Mouse (Mus musculus): ENCODE results near the gene Vps26c. TPM values are rescaled to one million over a fixed set of nuclear protein-coding genes. Genes with fewer than 3 reads are reported as not detected.
"Not testable (repeated sequence)": the region's sequence is repeated elsewhere in the genome, so short reads cannot be mapped to it uniquely, and the experiment has no call there.

The Vps26c gene
- polyA plus RNA-seq, 1 experiment from 2014 or later: 19.4 TPM

GRCm38 (mm10) chr16:94519028-94519427 is 7.6 kb downstream of the Vps26c start:
- Histone ChIP-seq H3K27me3 (ENCODE audit: control insufficient read depth, insufficient read depth, low read depth, low read length) (no peaks in the 10 kb centered on the region), H3K4me2 (ENCODE audit: low read depth, low read length) (no peak overlapping the region), H3K9ac (ENCODE audit: low read depth, low read length) (no peak overlapping the region), H3K4me1 (ENCODE audit: control insufficient read depth, low read depth, low read length) (peaks cover 27% of the 10 kb centered on the region), H3K27ac (ENCODE audit: low read length) (peak overlapping the region; percentile 73), H3K9me3 (replicated peaks; ENCODE audit: control insufficient read depth, low read length) (no peaks in the 10 kb centered on the region), H3K4me3 (ENCODE audit: low read depth, low read length) (no peak overlapping the region), H3K36me3 (ENCODE audit: control insufficient read depth, insufficient read depth) (no peaks in the 10 kb centered on the region)
- 19% methylated on average over 6 of the region's 6 CpGs for WGBS (ENCODE audit: insufficient replicate concordance)
- ATAC-seq (ENCODE audit: low read depth): peak; percentile 59

GRCm38 (mm10) chr16:94517606-94518005 is 9.0 kb downstream of the Vps26c start:
- Histone ChIP-seq H3K27me3 (ENCODE audit: control insufficient read depth, insufficient read depth, low read depth, low read length) (no peaks in the 10 kb centered on the region), H3K4me1 (ENCODE audit: control insufficient read depth, low read depth, low read length) (peaks cover 22% of the 10 kb centered on the region), H3K36me3 (ENCODE audit: control insufficient read depth, insufficient read depth) (0 out of 2 replicates have a peak, but pooled peaks cover 2% of the 10 kb centered on the region), H3K9me3 (replicated peaks; ENCODE audit: control insufficient read depth, low read length) (no peaks in the 10 kb centered on the region), H3K4me2 (ENCODE audit: low read depth, low read length) (no peak overlapping the region), H3K27ac (ENCODE audit: low read length) (no peak overlapping the region), H3K9ac (ENCODE audit: low read depth, low read length) (no peak overlapping the region), H3K4me3 (ENCODE audit: low read depth, low read length) (no peak overlapping the region)
- 72% methylated on average over 2 of the region's 2 CpGs for WGBS (ENCODE audit: insufficient replicate concordance)
- ATAC-seq (ENCODE audit: low read depth): 0 out of 2 replicates have a peak, but pooled peaks have one; percentile 12

- Histone ChIP-seq H3K4me1 (ENCODE audit: control insufficient read depth, low read depth, low read length) (no peaks in the 10 kb centered on the region; the same call in 1 of the 2 replicates), H3K9ac (ENCODE audit: low read depth, low read length) (no peak overlapping the region), H3K4me3 (ENCODE audit: low read depth, low read length) (no peak overlapping the region), H3K9me3 (replicated peaks; ENCODE audit: control insufficient read depth, low read length) (no peaks in the 10 kb centered on the region), H3K36me3 (ENCODE audit: control insufficient read depth, insufficient read depth) (peaks cover 9% of the 10 kb centered on the region), H3K27me3 (ENCODE audit: control insufficient read depth, insufficient read depth, low read depth, low read length) (no peaks in the 10 kb centered on the region), H3K4me2 (ENCODE audit: low read depth, low read length) (no peak overlapping the region), H3K27ac (ENCODE audit: low read length) (no peak overlapping the region)
- no peak for ATAC-seq (ENCODE audit: low read depth)
- WGBS (ENCODE audit: insufficient replicate concordance): 62% methylated on average over 2 of the region's 2 CpGs
Observed at GRCm38 (mm10) chr16:94509983-94510382, 16.6 kb downstream of the Vps26c start.

DNA sequence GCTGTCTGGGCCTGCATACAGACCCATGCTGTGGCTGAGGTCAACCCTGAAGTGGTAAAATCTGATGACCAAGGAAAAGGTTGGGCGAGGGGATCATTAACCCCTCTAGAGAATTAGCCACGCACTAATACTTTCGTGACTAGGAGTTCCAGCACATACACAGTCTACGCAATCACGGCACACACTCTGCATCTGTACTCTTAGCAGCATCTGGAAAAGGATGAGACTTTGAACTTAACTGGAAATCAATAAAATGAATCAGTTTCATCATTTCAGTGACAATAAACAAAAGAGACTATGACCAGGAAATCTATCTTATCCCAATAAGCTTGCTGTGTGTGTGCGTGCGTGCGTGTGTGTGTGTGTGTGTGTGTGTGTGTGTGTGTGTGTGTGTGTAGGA is 17.9 kb downstream of the Vps26c start:
- WGBS (ENCODE audit: insufficient replicate concordance): 77% methylated on average over 8 of the region's 8 CpGs
- no peak overlapping the region for H3K4me3 ChIP-seq (ENCODE audit: low read depth, low read length)
- H3K36me3 ChIP-seq (ENCODE audit: control insufficient read depth, insufficient read depth): peaks cover 13% of the 10 kb centered on the region
- no peaks in the 10 kb centered on the region for H3K27me3 ChIP-seq (ENCODE audit: control insufficient read depth, insufficient read depth, low read depth, low read length)
- ATAC-seq (ENCODE audit: low read depth): peak; percentile 65
- H3K27ac ChIP-seq (ENCODE audit: low read length): peak overlapping the region; percentile 64
- no peaks in the 10 kb centered on the region; the same call in 1 of the 2 replicates for H3K4me1 ChIP-seq (ENCODE audit: control insufficient read depth, low read depth, low read length)
- H3K9ac ChIP-seq (ENCODE audit: low read depth, low read length): no peak overlapping the region
- no peaks in the 10 kb centered on the region for H3K9me3 ChIP-seq (replicated peaks; ENCODE audit: control insufficient read depth, low read length)
- no peak overlapping the region for H3K4me2 ChIP-seq (ENCODE audit: low read depth, low read length)

DNA sequence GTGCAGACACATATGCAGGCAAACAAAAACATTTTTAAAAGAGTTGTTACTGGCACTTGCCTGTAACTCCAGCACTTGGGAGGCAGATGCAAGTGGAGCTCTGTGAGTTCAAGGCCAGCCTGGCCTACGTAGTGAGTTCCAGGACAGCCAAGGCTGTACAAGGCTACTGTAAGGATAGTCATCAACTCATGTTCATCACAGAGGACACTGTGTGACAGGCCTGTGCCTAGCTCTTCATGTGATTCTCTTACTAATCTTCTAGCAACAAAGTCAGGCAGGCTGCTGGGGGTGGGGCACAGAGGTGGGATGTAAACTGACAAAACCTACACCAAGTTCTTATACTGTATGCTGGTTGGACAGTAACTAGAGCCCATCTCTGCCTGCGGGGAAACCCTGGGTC is 19.6 kb downstream of the Vps26c start:
- peaks cover 11% of the 10 kb centered on the region for H3K36me3 ChIP-seq (ENCODE audit: control insufficient read depth, insufficient read depth)
- ATAC-seq (ENCODE audit: low read depth): no peak
- H3K27ac ChIP-seq (ENCODE audit: low read length): no peak overlapping the region
- no peaks in the 10 kb centered on the region for H3K27me3 ChIP-seq (ENCODE audit: control insufficient read depth, insufficient read depth, low read depth, low read length)
- WGBS (ENCODE audit: insufficient replicate concordance): 63% methylated on average over 2 of the region's 2 CpGs
- H3K9me3 ChIP-seq (replicated peaks; ENCODE audit: control insufficient read depth, low read length): no peaks in the 10 kb centered on the region
- no peak overlapping the region for H3K4me2 ChIP-seq (ENCODE audit: low read depth, low read length)
- H3K9ac ChIP-seq (ENCODE audit: low read depth, low read length): no peak overlapping the region
- no peaks in the 10 kb centered on the region; the same call in 1 of the 2 replicates for H3K4me1 ChIP-seq (ENCODE audit: control insufficient read depth, low read depth, low read length)
- no peak overlapping the region for H3K4me3 ChIP-seq (ENCODE audit: low read depth, low read length)

- Histone ChIP-seq H3K36me3 (ENCODE audit: control insufficient read depth, insufficient read depth) (peaks cover 14% of the 10 kb centered on the region), H3K4me2 (ENCODE audit: low read depth, low read length) (no peak overlapping the region), H3K4me3 (ENCODE audit: low read depth, low read length) (no peak overlapping the region), H3K27ac (ENCODE audit: low read length) (no peak overlapping the region), H3K9me3 (replicated peaks; ENCODE audit: control insufficient read depth, low read length) (no peaks in the 10 kb centered on the region), H3K27me3 (ENCODE audit: control insufficient read depth, insufficient read depth, low read depth, low read length) (no peaks in the 10 kb centered on the region), H3K4me1 (ENCODE audit: control insufficient read depth, low read depth, low read length) (no peaks in the 10 kb centered on the region; the same call in 1 of the 2 replicates), H3K9ac (ENCODE audit: low read depth, low read length) (no peak overlapping the region)
- ATAC-seq (ENCODE audit: low read depth): no peak
- WGBS (ENCODE audit: insufficient replicate concordance): 42% methylated on average over 5 of the region's 5 CpGs
Observed at GRCm38 (mm10) chr16:94504192-94504591, 22.4 kb downstream of the Vps26c start.

DNA sequence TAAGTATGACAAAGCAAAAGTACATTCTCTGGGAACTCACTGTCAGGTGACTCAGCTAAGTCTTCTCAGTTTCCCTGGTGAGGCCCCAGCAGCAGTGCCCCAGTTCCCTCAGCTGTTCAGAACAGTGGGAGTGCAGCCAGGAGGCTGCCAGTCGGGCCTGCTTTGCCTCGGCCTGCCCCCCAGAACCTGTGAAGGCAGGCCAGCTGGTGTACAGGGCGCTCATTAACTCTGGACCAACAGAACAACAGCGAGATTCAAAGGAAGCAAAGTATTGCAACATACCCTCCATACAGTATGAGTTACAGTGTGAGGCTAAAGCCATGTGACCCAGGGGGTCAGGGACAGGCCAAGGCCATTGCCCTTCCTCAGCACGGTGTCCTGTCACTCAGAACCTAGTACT is 28.7 kb downstream of the Vps26c start:
- Histone ChIP-seq H3K4me2 (ENCODE audit: low read depth, low read length) (no peak overlapping the region), H3K4me1 (ENCODE audit: control insufficient read depth, low read depth, low read length) (peaks cover 8% of the 10 kb centered on the region), H3K4me3 (ENCODE audit: low read depth, low read length) (no peak overlapping the region), H3K9ac (ENCODE audit: low read depth, low read length) (no peak overlapping the region), H3K27ac (ENCODE audit: low read length) (peak overlapping the region; percentile 58), H3K36me3 (ENCODE audit: control insufficient read depth, insufficient read depth) (peaks cover 12% of the 10 kb centered on the region), H3K9me3 (replicated peaks; ENCODE audit: control insufficient read depth, low read length) (no peaks in the 10 kb centered on the region), H3K27me3 (ENCODE audit: control insufficient read depth, insufficient read depth, low read depth, low read length) (no peaks in the 10 kb centered on the region)
- peak; percentile 91 for ATAC-seq (ENCODE audit: low read depth)
- WGBS (ENCODE audit: insufficient replicate concordance): 31% methylated on average over 5 of the region's 5 CpGs

DNA sequence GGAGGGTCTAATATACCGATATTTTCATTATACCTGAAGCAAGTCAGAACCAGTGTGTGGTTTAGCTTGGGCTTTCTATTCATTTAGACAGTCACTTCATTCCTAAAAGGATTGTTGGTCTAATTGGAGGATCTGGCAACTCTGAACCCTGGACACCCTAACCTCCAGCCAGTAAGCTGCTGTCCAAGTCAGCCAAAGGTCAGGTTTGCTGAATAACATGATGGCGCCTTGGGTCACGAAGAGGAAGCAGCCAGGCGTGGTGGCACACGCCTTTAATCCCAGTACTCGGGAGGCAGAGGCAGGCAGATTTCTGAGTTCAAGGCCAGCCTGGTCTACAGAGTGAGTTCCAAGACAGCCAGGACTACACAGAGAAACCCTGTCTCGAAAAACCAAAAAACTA is 29.5 kb downstream of the Vps26c start:
- 0 out of 2 replicates have a peak overlapping the region, but pooled peaks have one; percentile 3 for H3K27ac ChIP-seq (ENCODE audit: low read length)
- 72% methylated on average over 7 of the region's 7 CpGs for WGBS (ENCODE audit: insufficient replicate concordance)
- H3K4me3 ChIP-seq (ENCODE audit: low read depth, low read length); H3K9me3 ChIP-seq (replicated peaks; ENCODE audit: control insufficient read depth, low read length); H3K9ac ChIP-seq (ENCODE audit: low read depth, low read length); H3K4me2 ChIP-seq (ENCODE audit: low read depth, low read length); H3K27me3 ChIP-seq (ENCODE audit: control insufficient read depth, insufficient read depth, low read depth, low read length); ATAC-seq (ENCODE audit: low read depth); H3K4me1 ChIP-seq (ENCODE audit: control insufficient read depth, low read depth, low read length): not testable (repeated sequence)
- peaks cover 12% of the 10 kb centered on the region for H3K36me3 ChIP-seq (ENCODE audit: control insufficient read depth, insufficient read depth)

- no peak for ATAC-seq (ENCODE audit: low read depth)
- Histone ChIP-seq H3K27ac (ENCODE audit: low read length) (no peak overlapping the region), H3K4me2 (ENCODE audit: low read depth, low read length) (no peak overlapping the region), H3K4me1 (ENCODE audit: control insufficient read depth, low read depth, low read length) (no peaks in the 10 kb centered on the region), H3K4me3 (ENCODE audit: low read depth, low read length) (no peak overlapping the region), H3K27me3 (ENCODE audit: control insufficient read depth, insufficient read depth, low read depth, low read length) (no peaks in the 10 kb centered on the region), H3K9me3 (replicated peaks; ENCODE audit: control insufficient read depth, low read length) (no peaks in the 10 kb centered on the region), H3K36me3 (ENCODE audit: control insufficient read depth, insufficient read depth) (no peaks in the 10 kb centered on the region), H3K9ac (ENCODE audit: low read depth, low read length) (no peak overlapping the region)
- 78% methylated on average over 5 of the region's 5 CpGs for WGBS (ENCODE audit: insufficient replicate concordance)
Observed at GRCm38 (mm10) chr16:94489326-94489725, 37.3 kb downstream of the Vps26c start.
